Mouse (Mus musculus) liver, postnatal 0 days (tissue): ENCODE measurements around the gene Tmem251. TPM values are rescaled to one million over a fixed set of nuclear protein-coding genes. Genes with fewer than 3 reads are reported as not detected.

Experiments used
- ATAC-seq: fragments of 200-750 bp; cut with Nextera tagmentation; 2 replicates; pipeline ENCODE4 v1.8.0; 2017; ENCODE audit warnings: mild to moderate bottlenecking, moderate library complexity
- DNase-seq: peaks from one replicate; pipeline ENCODE4 v3.0.0-alpha.2; 2016
- H3K27ac ChIP-seq: fragments of 300-500 bp; sonication (generic); 2 replicates; pipeline ENCODE4 v1.5.1; 2014; ENCODE audit warnings: antibody characterized with exemption, moderate library complexity, mild to moderate bottlenecking, low read depth
- H3K27me3 ChIP-seq: fragments of 300-500 bp; sonication (generic); 2 replicates; pipeline ENCODE4 v1.6.1; 2014; ENCODE audit warnings: low read length, control low read depth, mixed read lengths; ENCODE audit not compliant: insufficient read depth
- H3K36me3 ChIP-seq: fragments of 300-500 bp; sonication (generic); replicated peaks from 2 replicates; pipeline ENCODE4 v1.6.1; 2014; ENCODE audit warnings: mild to moderate bottlenecking, control low read depth, low read length, moderate library complexity, mixed read lengths; ENCODE audit not compliant: insufficient read depth
- H3K4me1 ChIP-seq: fragments of 300-500 bp; sonication (generic); 2 replicates; pipeline ENCODE4 v1.6.1; 2014; ENCODE audit warnings: antibody characterized with exemption, mild to moderate bottlenecking, control low read depth; ENCODE audit not compliant: insufficient read depth
- H3K4me2 ChIP-seq: fragments of 300-500 bp; sonication (generic); 2 replicates; pipeline ENCODE4 v1.6.1; 2014; ENCODE audit warnings: low read depth, mild to moderate bottlenecking, low read length, moderate library complexity, mixed read lengths
- H3K4me3 ChIP-seq: fragments of 300-500 bp; sonication (generic); 2 replicates; pipeline ENCODE4 v1.5.1; 2014; ENCODE audit warnings: low read depth, low read length
- H3K9ac ChIP-seq: fragments of 300-500 bp; sonication (generic); replicated peaks from 2 replicates; pipeline ENCODE4 v1.6.1; 2014; ENCODE audit warnings: mild to moderate bottlenecking, moderate library complexity
- H3K9me3 ChIP-seq: fragments of 300-500 bp; sonication (generic); 2 replicates; pipeline ENCODE4 v1.6.1; 2016; ENCODE audit warnings: mild to moderate bottlenecking, control low read depth, low read length, mixed read lengths
- CTCF ChIP-seq: sonication (generic); IDR thresholded peaks from 2 replicates; pipeline ENCODE4 v1.5.1; 2016; ENCODE audit warnings: antibody characterized with exemption, low read depth
- EP300 ChIP-seq: IDR thresholded peaks from 2 replicates; pipeline ENCODE4 v1.6.1; 2016; ENCODE audit warnings: antibody characterized with exemption, low read depth, mild to moderate bottlenecking
- WGBS: fragments of 180-500 bp; shearing (Covaris S2); extraction: QIAGEN DNeasy Blood & Tissue Kit; methylation state at CpG from one replicate; pipeline ENCODE4 v1.1.7; 2014; ENCODE audit not compliant: insufficient replicate concordance; 5-methylcytosine and 5-hydroxymethylcytosine counted together
- polyA plus RNA-seq: library from polyadenylated mRNA; unstranded; fragments of >200 nt; fragmentation: Nextera tagmentation; extraction: Ambion mirVana; gene quantifications from 2 replicates; pipeline ENCODE4 v1.2.1, GENCODE M21; 2015

Gene Tmem251
- polyA plus RNA-seq, 1 experiment from 2014 or later: 5.8 TPM

DNA sequence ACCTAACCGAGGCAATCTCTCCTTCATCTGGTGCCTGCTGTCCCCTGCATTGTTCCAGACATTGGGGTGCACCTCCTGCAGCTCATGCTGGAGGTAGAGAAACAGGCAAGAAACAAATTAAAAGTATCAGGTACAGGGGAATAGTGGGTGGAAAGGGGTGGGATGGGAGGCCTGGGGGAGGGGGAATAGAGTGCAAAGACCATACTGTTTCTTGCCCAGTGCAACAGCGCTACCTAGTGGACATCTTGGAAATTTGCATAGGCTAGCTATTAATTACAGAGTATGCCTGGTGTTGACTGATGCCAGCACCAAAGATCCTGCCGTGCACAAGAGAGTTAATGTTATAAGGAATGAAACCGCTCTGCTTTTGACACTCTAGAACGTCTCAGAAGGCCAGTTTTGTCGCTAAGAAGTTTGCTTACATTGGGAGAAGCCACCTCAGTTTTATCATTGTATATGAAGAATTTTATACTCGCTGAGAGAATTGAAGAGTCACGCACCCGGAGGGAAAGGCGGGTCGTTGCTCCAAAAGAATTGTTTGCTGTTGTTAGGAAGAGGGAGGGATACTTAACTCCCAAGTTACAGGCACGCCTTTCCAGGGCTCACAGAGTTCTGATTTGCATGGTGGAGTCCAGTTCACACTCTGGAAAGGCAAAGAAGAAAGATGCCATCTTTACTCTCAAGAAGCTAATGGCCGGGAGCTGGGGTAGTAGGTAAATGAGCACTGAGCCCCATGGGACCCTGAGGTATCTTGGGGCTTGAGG is 23.8 kb upstream of the Tmem251 start:
- no peak overlapping the region for H3K4me3 ChIP-seq
- ATAC-seq (peak; percentile 48; the same call in 1 of the 2 replicates), DNase-seq (peak; percentile 59)
- no peak for TF ChIP-seq EP300
- peak; percentile 87 for TF ChIP-seq CTCF
- no peaks in the 10 kb centered on the region for H3K36me3 ChIP-seq
- WGBS: 38% methylated on average over 13 of the region's 13 CpGs
- H3K4me2 ChIP-seq: no peak overlapping the region
- H3K9me3 ChIP-seq: no peaks in the 10 kb centered on the region
- H3K27me3 ChIP-seq: no peaks in the 10 kb centered on the region
- H3K9ac ChIP-seq: no peak overlapping the region
- no peak overlapping the region for H3K27ac ChIP-seq
- H3K4me1 ChIP-seq: no peaks in the 10 kb centered on the region

DNA sequence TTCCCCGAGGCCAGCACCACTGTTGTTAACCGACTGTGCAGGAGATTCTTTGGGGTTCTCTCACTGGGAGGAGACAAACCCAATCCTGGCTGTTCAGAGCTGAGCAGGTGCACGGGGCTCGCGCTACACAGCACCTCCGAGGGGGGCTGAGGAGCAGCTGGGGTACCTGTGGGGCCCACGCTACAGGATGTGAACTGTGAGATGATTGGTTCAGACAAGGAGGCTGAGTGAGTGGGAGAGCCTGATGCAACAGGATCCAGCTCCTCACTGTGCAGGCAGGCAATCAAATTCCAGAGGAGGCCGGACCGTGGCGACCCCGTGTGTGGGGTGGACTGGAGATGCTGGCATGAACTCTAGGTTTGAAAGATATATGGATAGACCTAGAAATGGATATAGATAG is 21.1 kb upstream of the Tmem251 start:
- ATAC-seq (no peak), DNase-seq (no peak)
- 72% methylated on average over 11 of the region's 11 CpGs for WGBS

DNA sequence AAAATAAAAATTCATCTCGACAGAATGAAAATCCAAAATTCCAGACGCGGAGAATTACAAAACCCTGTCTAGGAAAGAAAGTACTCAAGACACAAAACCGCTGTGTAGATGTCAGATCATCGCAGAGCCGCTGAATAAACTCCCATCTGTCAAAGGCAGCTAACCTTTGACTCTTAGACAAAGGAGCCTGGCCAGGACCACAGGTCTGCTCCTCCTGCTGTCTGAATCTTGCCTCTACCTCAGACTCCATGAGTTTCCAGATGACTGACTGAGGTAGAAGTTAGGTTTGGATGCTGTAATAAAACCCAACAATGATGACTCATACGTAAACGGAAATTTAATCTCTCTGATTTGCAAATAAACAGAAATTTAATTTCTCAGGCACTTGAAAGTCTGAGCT is 20.6 kb upstream of the Tmem251 start:
- Histone ChIP-seq H3K4me2 (no peak overlapping the region), H3K4me1 (no peaks in the 10 kb centered on the region), H3K9ac (no peak overlapping the region), H3K4me3 (no peak overlapping the region), H3K36me3 (no peaks in the 10 kb centered on the region), H3K9me3 (no peaks in the 10 kb centered on the region), H3K27me3 (no peaks in the 10 kb centered on the region), H3K27ac (no peak overlapping the region)
- no peak for DNase-seq
- 73% methylated on average over 8 of the region's 8 CpGs for WGBS
- ATAC-seq: no peak
- TF ChIP-seq CTCF: no peak
- no peak for TF ChIP-seq EP300

More for the DNA sequence above, 21.1 kb upstream of the Tmem251 start:
- H3K4me3 ChIP-seq: no peak overlapping the region
- no peak overlapping the region for H3K27ac ChIP-seq
- H3K4me1 ChIP-seq: no peaks in the 10 kb centered on the region
- no peaks in the 10 kb centered on the region for H3K27me3 ChIP-seq
- H3K9me3 ChIP-seq: no peaks in the 10 kb centered on the region
- no peak overlapping the region for H3K4me2 ChIP-seq
- no peak overlapping the region for H3K9ac ChIP-seq
- TF ChIP-seq EP300 (no peak), CTCF (no peak)
- H3K36me3 ChIP-seq: no peaks in the 10 kb centered on the region

DNA sequence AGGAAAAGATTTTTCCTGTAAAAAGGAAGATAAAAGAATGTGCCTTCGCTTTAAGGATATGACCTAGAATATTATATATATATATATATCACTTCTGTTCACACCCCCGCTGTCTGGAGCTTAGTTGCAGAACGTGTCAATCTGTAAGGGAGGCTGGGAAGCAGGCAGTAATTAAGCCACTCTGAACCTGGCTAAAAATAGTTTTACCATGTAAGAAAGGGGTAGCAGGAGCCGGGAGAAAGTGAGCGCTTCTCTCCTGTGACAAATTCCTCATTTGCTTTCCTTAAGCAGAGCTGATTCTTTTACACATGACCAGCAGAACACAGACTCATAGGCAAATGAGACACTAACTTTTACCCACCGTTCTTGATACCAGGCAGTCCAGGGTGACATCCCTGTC is 19.7 kb upstream of the Tmem251 start:
- no peak overlapping the region for H3K9ac ChIP-seq
- H3K9me3 ChIP-seq: no peaks in the 10 kb centered on the region
- H3K4me3 ChIP-seq: no peak overlapping the region
- TF ChIP-seq EP300 (no peak), CTCF (no peak)
- no peaks in the 10 kb centered on the region for H3K4me1 ChIP-seq
- no peak for ATAC-seq
- DNase-seq: no peak
- H3K27ac ChIP-seq: no peak overlapping the region
- H3K36me3 ChIP-seq: no peaks in the 10 kb centered on the region
- WGBS: 58% methylated on average over 6 of the region's 6 CpGs
- no peak overlapping the region for H3K4me2 ChIP-seq
- no peaks in the 10 kb centered on the region for H3K27me3 ChIP-seq

DNA sequence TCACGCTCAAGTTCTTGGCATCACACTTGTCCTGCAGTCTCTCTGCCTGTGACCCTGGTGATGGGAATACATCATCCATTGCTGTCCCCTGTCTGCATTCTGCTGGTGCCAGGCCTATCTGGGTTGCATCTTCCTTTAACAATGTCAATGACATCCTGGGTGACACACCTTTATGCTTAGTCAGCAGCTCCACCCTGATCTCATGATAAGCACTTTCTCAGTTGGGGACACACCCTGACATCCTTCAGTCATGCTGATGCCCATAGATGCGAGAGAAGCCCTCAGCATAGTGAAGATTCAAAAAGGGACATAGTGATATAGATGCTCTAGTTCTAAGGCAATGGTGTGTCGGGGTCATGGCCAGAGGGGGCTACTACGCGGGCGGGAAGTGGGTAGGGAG is 18.4 kb upstream of the Tmem251 start:
- 79% methylated on average over 6 of the region's 6 CpGs for WGBS
- Histone ChIP-seq H3K9me3 (no peaks in the 10 kb centered on the region), H3K36me3 (no peaks in the 10 kb centered on the region), H3K27ac (no peak overlapping the region), H3K9ac (no peak overlapping the region), H3K4me3 (no peak overlapping the region), H3K4me2 (no peak overlapping the region), H3K4me1 (peaks cover 2% of the 10 kb centered on the region), H3K27me3 (no peaks in the 10 kb centered on the region)
- DNase-seq (no peak), ATAC-seq (no peak)
- TF ChIP-seq EP300: no peak
- TF ChIP-seq CTCF: no peak

DNA sequence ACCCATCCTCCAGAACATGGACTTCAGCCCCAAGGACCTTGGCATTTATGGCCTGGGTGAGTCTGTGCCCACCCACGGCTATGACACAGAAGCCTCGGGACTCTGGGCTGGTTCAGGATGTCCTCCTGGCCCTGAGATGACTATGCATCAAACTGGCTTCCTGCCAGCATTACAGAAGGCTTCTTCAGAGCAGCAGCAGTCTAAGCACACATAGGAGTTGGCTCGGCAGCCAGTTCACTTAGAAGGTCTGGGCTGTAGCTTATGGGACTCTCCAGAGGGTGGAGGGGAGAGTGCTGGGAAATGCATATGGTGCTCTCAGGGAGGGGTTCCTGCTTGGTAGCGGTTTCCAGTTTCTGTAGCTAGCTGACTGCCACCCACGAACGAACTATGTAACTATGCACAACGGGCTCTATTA is 17.8 kb upstream of the Tmem251 start:
- no peak overlapping the region for H3K27ac ChIP-seq
- H3K36me3 ChIP-seq: no peaks in the 10 kb centered on the region
- DNase-seq (no peak), ATAC-seq (no peak)
- TF ChIP-seq EP300: no peak
- no peak for TF ChIP-seq CTCF
- no peaks in the 10 kb centered on the region for H3K27me3 ChIP-seq
- peaks cover 8% of the 10 kb centered on the region for H3K4me1 ChIP-seq
- no peak overlapping the region for H3K4me2 ChIP-seq
- H3K4me3 ChIP-seq: no peak overlapping the region
- no peaks in the 10 kb centered on the region for H3K9me3 ChIP-seq
- WGBS: 59% methylated on average over 7 of the region's 7 CpGs
- H3K9ac ChIP-seq: no peak overlapping the region
